Mouse (Mus musculus) liver, adult 2 months (tissue): Measurements from ENCODE around the gene Esrrb.

Experiments
- CTCF ChIP-seq: fragments of 200-500 bp; IDR thresholded peaks from 2 replicates; pipeline ENCODE4 v1.5.1; 2011; ENCODE audit warnings: low read depth, low read length, control low read depth
- POLR2A ChIP-seq: fragments of 200-500 bp; IDR thresholded peaks from 2 replicates; pipeline ENCODE4 v1.6.1; 2011; ENCODE audit warnings: low read length, control low read depth; ENCODE audit not compliant: insufficient read depth; ENCODE audit errors: extremely low read depth

GRCm38 (mm10) chr12:86455009-86455408 is 94.1 kb downstream of the Esrrb start:
- no peak for TF ChIP-seq CTCF
- TF ChIP-seq POLR2A: no peak
